Mouse (Mus musculus) stomach, embryonic 16.5 days (tissue): ENCODE measurements around the gene Slc10a7. TPM values are rescaled to one million over a fixed set of nuclear protein-coding genes. Genes with fewer than 3 reads are reported as not detected.
A peak's percentile ranks its signal among the peaks of the same experiment; 100 is the strongest.

Experiments
- ATAC-seq: fragments of 200-750 bp; cut with Nextera tagmentation; 2 replicates; pipeline ENCODE4 v1.8.0; 2017; ENCODE audit warnings: moderate number of reproducible peaks, moderate TSS enrichment; ENCODE audit not compliant: insufficient read depth, low FRiP score
- H3K27ac ChIP-seq: fragments of 300-500 bp; sonication (generic); 2 replicates; pipeline ENCODE4 v1.5.1; 2014; ENCODE audit warnings: low read length
- H3K27me3 ChIP-seq: fragments of 300-500 bp; sonication (generic); 2 replicates; pipeline ENCODE4 v1.6.1; 2014; ENCODE audit warnings: low read length, control low read depth, mixed read lengths; ENCODE audit not compliant: control insufficient read depth, insufficient read depth
- H3K36me3 ChIP-seq: fragments of 300-500 bp; sonication (generic); 2 replicates; pipeline ENCODE4 v1.6.1; 2014; ENCODE audit warnings: low read length; ENCODE audit not compliant: control insufficient read depth, insufficient read depth
- H3K4me1 ChIP-seq: fragments of 300-500 bp; sonication (generic); 2 replicates; pipeline ENCODE4 v1.6.1; 2014; ENCODE audit warnings: low read length, control low read depth, mixed read lengths; ENCODE audit not compliant: control insufficient read depth, insufficient read depth
- H3K4me2 ChIP-seq: fragments of 300-500 bp; sonication (generic); 2 replicates; pipeline ENCODE4 v1.6.1; 2014; ENCODE audit warnings: low read depth, low read length, mixed read lengths
- H3K4me3 ChIP-seq: fragments of 300-500 bp; sonication (generic); replicated peaks from 2 replicates; pipeline ENCODE4 v1.5.1; 2014; ENCODE audit warnings: mild to moderate bottlenecking, low read length
- H3K9ac ChIP-seq: fragments of 300-500 bp; sonication (generic); 2 replicates; pipeline ENCODE4 v1.6.1; 2014; ENCODE audit warnings: low read length
- H3K9me3 ChIP-seq: fragments of 300-500 bp; sonication (generic); replicated peaks from 2 replicates; pipeline ENCODE4 v1.6.1; 2016; ENCODE audit warnings: low read length, control low read depth; ENCODE audit not compliant: control insufficient read depth
- WGBS: fragments of 180-500 bp; shearing (Covaris S2); extraction: QIAGEN DNeasy Blood & Tissue Kit; methylation state at CpG from one replicate; pipeline ENCODE4 v1.1.7; 2014; 5-methylcytosine and 5-hydroxymethylcytosine counted together
- polyA plus RNA-seq: library from polyadenylated mRNA; unstranded; fragments of >200 nt; fragmentation: Nextera tagmentation; extraction: Ambion mirVana; gene quantifications from 2 replicates; pipeline ENCODE4 v1.2.1, GENCODE M21; 2015

Gene Slc10a7
- polyA plus RNA-seq, 1 experiment from 2014 or later = 20.8 TPM

- 28% methylated on average over 6 of the region's 6 CpGs for WGBS
- Histone ChIP-seq H3K4me3 (no peak overlapping the region), H3K36me3 (no peaks in the 10 kb centered on the region), H3K4me1 (peaks cover 22% of the 10 kb centered on the region), H3K27ac (peak overlapping the region; percentile 92), H3K27me3 (no peaks in the 10 kb centered on the region), H3K4me2 (no peak overlapping the region), H3K9ac (0 out of 2 replicates have a peak overlapping the region, but pooled peaks have one; percentile 48), H3K9me3 (no peaks in the 10 kb centered on the region)
- no peak for ATAC-seq
Measured at GRCm38 (mm10) chr8:78740936-78741335, 231.8 kb downstream of the Slc10a7 start.

GRCm38 (mm10) chr8:78741496-78741895 is 232.3 kb downstream of the Slc10a7 start:
- peaks cover 22% of the 10 kb centered on the region for H3K4me1 ChIP-seq
- 46% methylated on average over 3 of the region's 3 CpGs for WGBS
- H3K9ac ChIP-seq = peak overlapping the region; percentile 48; the same call in 1 of the 2 replicates
- H3K4me3 ChIP-seq = no peak overlapping the region
- H3K9me3 ChIP-seq = no peaks in the 10 kb centered on the region
- peak overlapping the region; percentile 92 for H3K27ac ChIP-seq
- no peak for ATAC-seq
- H3K36me3 ChIP-seq = no peaks in the 10 kb centered on the region
- H3K4me2 ChIP-seq = 0 out of 2 replicates have a peak overlapping the region, but pooled peaks have one; percentile 18
- H3K27me3 ChIP-seq = no peaks in the 10 kb centered on the region

- no peak overlapping the region for H3K9ac ChIP-seq
- peak overlapping the region; percentile 92 for H3K27ac ChIP-seq
- peak; percentile 25; the same call in 1 of the 2 replicates for ATAC-seq
- H3K36me3 ChIP-seq = no peaks in the 10 kb centered on the region
- peaks cover 22% of the 10 kb centered on the region for H3K4me1 ChIP-seq
- H3K27me3 ChIP-seq = no peaks in the 10 kb centered on the region
- H3K9me3 ChIP-seq = no peaks in the 10 kb centered on the region
- no peak overlapping the region for H3K4me2 ChIP-seq
- WGBS = 10% methylated on average over 3 of the region's 3 CpGs
- H3K4me3 ChIP-seq = no peak overlapping the region
Measured at GRCm38 (mm10) chr8:78741965-78742364, 232.8 kb downstream of the Slc10a7 start.

GRCm38 (mm10) chr8:78742453-78742852 is 233.3 kb downstream of the Slc10a7 start:
- H3K4me1 ChIP-seq = peaks cover 22% of the 10 kb centered on the region
- peak; percentile 92 for ATAC-seq
- no peak overlapping the region for H3K9ac ChIP-seq
- no peaks in the 10 kb centered on the region for H3K27me3 ChIP-seq
- 36% methylated on average over 2 of the region's 2 CpGs for WGBS
- no peak overlapping the region for H3K4me2 ChIP-seq
- H3K36me3 ChIP-seq = no peaks in the 10 kb centered on the region
- no peak overlapping the region for H3K4me3 ChIP-seq
- no peaks in the 10 kb centered on the region for H3K9me3 ChIP-seq
- peak overlapping the region; percentile 92 for H3K27ac ChIP-seq

GRCm38 (mm10) chr8:78747052-78747451 is 237.9 kb downstream of the Slc10a7 start:
- Histone ChIP-seq H3K36me3 (no peaks in the 10 kb centered on the region), H3K4me1 (peaks cover 12% of the 10 kb centered on the region; the same call in 1 of the 2 replicates), H3K27me3 (no peaks in the 10 kb centered on the region), H3K9me3 (no peaks in the 10 kb centered on the region), H3K9ac (no peak overlapping the region), H3K4me3 (no peak overlapping the region), H3K27ac (no peak overlapping the region), H3K4me2 (no peak overlapping the region)
- ATAC-seq = no peak

- Histone ChIP-seq H3K9me3 (no peaks in the 10 kb centered on the region), H3K9ac (no peak overlapping the region), H3K27ac (no peak overlapping the region), H3K4me1 (0 out of 2 replicates have a peak, but pooled peaks cover 5% of the 10 kb centered on the region), H3K36me3 (no peaks in the 10 kb centered on the region), H3K4me2 (no peak overlapping the region), H3K4me3 (no peak overlapping the region), H3K27me3 (no peaks in the 10 kb centered on the region)
- no peak for ATAC-seq
- WGBS = 62% methylated on average over 4 of the region's 4 CpGs
Measured at GRCm38 (mm10) chr8:78748701-78749100, 239.6 kb downstream of the Slc10a7 start.

GRCm38 (mm10) chr8:78749861-78750825 is 241.0 kb downstream of the Slc10a7 start:
- Histone ChIP-seq H3K4me2 (no peak overlapping the region), H3K4me1 (0 out of 2 replicates have a peak, but pooled peaks cover 5% of the 10 kb centered on the region), H3K27ac (no peak overlapping the region), H3K36me3 (no peaks in the 10 kb centered on the region), H3K4me3 (no peak overlapping the region), H3K9ac (no peak overlapping the region), H3K9me3 (no peaks in the 10 kb centered on the region), H3K27me3 (no peaks in the 10 kb centered on the region)
- 78% methylated on average over 8 of the region's 8 CpGs for WGBS
- ATAC-seq = 0 out of 2 replicates have a peak, but pooled peaks have one; percentile 37

GRCm38 (mm10) chr8:78751151-78751550 is 242.0 kb downstream of the Slc10a7 start:
- Histone ChIP-seq H3K9me3 (no peaks in the 10 kb centered on the region), H3K27ac (peak overlapping the region; percentile 38; the same call in 1 of the 2 replicates), H3K4me2 (no peak overlapping the region), H3K9ac (no peak overlapping the region), H3K27me3 (no peaks in the 10 kb centered on the region), H3K36me3 (no peaks in the 10 kb centered on the region), H3K4me1 (0 out of 2 replicates have a peak, but pooled peaks cover 5% of the 10 kb centered on the region), H3K4me3 (no peak overlapping the region)
- no peak for ATAC-seq
- whole genome bisulfite sequencing = 83% methylated on average over 6 of the region's 6 CpGs

- H3K27me3 ChIP-seq = no peaks in the 10 kb centered on the region
- ATAC-seq = no peak
- no peak overlapping the region for H3K9ac ChIP-seq
- no peaks in the 10 kb centered on the region for H3K36me3 ChIP-seq
- WGBS = 78% methylated on average over 4 of the region's 4 CpGs
- no peaks in the 10 kb centered on the region for H3K9me3 ChIP-seq
- no peak overlapping the region for H3K4me3 ChIP-seq
- H3K4me2 ChIP-seq = no peak overlapping the region
- 0 out of 2 replicates have a peak, but pooled peaks cover 5% of the 10 kb centered on the region for H3K4me1 ChIP-seq
- H3K27ac ChIP-seq = no peak overlapping the region
Measured at GRCm38 (mm10) chr8:78754986-78755385, 245.8 kb downstream of the Slc10a7 start.
